Mouse (Mus musculus): ENCODE data around the gene Slc22a2. TPM values are rescaled to one million over a fixed set of nuclear protein-coding genes. Genes with fewer than 3 reads are reported as not detected.

The Slc22a2 gene
- polyA plus RNA-seq, 1 experiment from 2014 or later = 55.6 TPM

DNA sequence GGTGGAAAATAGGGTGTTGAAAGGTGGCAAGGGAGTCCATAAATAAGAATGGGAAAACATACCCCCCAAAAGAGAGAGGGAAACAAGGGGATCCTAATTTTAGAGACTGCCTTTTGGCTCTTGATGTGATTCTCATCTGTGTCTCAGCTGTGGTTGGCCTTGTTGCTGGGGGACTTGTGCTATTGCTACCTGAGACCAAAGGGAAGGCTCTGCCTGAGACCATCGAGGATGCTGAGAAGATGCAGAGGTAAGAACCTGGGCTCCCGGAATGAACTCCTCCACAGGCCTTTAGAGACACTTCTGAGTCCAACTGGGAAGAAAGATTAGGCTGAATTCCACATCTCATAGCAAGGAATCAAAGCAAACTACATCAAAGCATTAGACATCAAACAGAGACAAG, 35.7 kb downstream of the Slc22a2 start:
- DNase-seq (ENCODE audit: low spot score) (no peak), ATAC-seq (replicated peaks; ENCODE audit: low FRiP score, low read depth) (no peak)
- 83% methylated on average over 2 of the region's 2 CpGs for WGBS
- H3K27ac ChIP-seq = no peak overlapping the region
- H3K4me3 ChIP-seq (replicated peaks; ENCODE audit: low read depth, low read length) = no peak overlapping the region
- no peak overlapping the region for H3K9ac ChIP-seq (ENCODE audit: low read depth, low read length)
- no peaks in the 10 kb centered on the region for H3K4me1 ChIP-seq (replicated peaks; ENCODE audit: insufficient read depth, low read length)
- TF ChIP-seq CTCF (IDR thresholded peaks at IDR 0.05; ENCODE audit: low read depth) = no peak
- no peaks in the 10 kb centered on the region for H3K27me3 ChIP-seq (ENCODE audit: insufficient read depth, low read length)
- no peak overlapping the region for H3K4me2 ChIP-seq (ENCODE audit: low read length)
- no peaks in the 10 kb centered on the region for H3K9me3 ChIP-seq (replicated peaks; ENCODE audit: low read length)
- H3K36me3 ChIP-seq (ENCODE audit: insufficient read depth, low read length) = no peaks in the 10 kb centered on the region

- H3K4me2 ChIP-seq (ENCODE audit: low read length) = no peak overlapping the region
- no peaks in the 10 kb centered on the region for H3K36me3 ChIP-seq (ENCODE audit: insufficient read depth, low read length)
- no peaks in the 10 kb centered on the region for H3K9me3 ChIP-seq (replicated peaks; ENCODE audit: low read length)
- no peaks in the 10 kb centered on the region for H3K4me1 ChIP-seq (replicated peaks; ENCODE audit: insufficient read depth, low read length)
- TF ChIP-seq CTCF (IDR thresholded peaks at IDR 0.05; ENCODE audit: low read depth) = no peak
- ATAC-seq (replicated peaks; ENCODE audit: low FRiP score, low read depth) (no peak), DNase-seq (ENCODE audit: low spot score) (no peak)
- H3K27me3 ChIP-seq (ENCODE audit: insufficient read depth, low read length) = no peaks in the 10 kb centered on the region
- no peak overlapping the region for H3K4me3 ChIP-seq (replicated peaks; ENCODE audit: low read depth, low read length)
- H3K9ac ChIP-seq (ENCODE audit: low read depth, low read length) = no peak overlapping the region
- WGBS = 84% methylated on average over 4 of the region's 4 CpGs
- H3K27ac ChIP-seq = no peak overlapping the region
Measured at GRCm38 (mm10) chr17:12627983-12628382, 44.1 kb downstream of the Slc22a2 start.

GRCm38 (mm10) chr17:12630976-12631730, 47.2 kb downstream of the Slc22a2 start:
- 28% methylated on average over 6 of the region's 6 CpGs for WGBS

GRCm38 (mm10) chr17:12631771-12632600, 48.1 kb downstream of the Slc22a2 start:
- no peak overlapping the region for H3K4me3 ChIP-seq (replicated peaks; ENCODE audit: low read depth, low read length)
- H3K27ac ChIP-seq = 0 out of 2 replicates have a peak overlapping the region, but pooled peaks have one; percentile 25
- 0 out of 2 replicates have a peak, but pooled peaks cover 4% of the 10 kb centered on the region for H3K4me1 ChIP-seq (replicated peaks; ENCODE audit: insufficient read depth, low read length)
- no peak overlapping the region for H3K4me2 ChIP-seq (ENCODE audit: low read length)
- WGBS = 34% methylated on average over 7 of the region's 7 CpGs
- H3K27me3 ChIP-seq (ENCODE audit: insufficient read depth, low read length) = no peaks in the 10 kb centered on the region
- ATAC-seq (replicated peaks; ENCODE audit: low FRiP score, low read depth) (peak; percentile 82; the same call in 1 of the 2 replicates), DNase-seq (ENCODE audit: low spot score) (peak; percentile 87)
- H3K36me3 ChIP-seq (ENCODE audit: insufficient read depth, low read length) = no peaks in the 10 kb centered on the region
- H3K9me3 ChIP-seq (replicated peaks; ENCODE audit: low read length) = no peaks in the 10 kb centered on the region
- H3K9ac ChIP-seq (ENCODE audit: low read depth, low read length) = no peak overlapping the region
- no peak for TF ChIP-seq CTCF (IDR thresholded peaks at IDR 0.05; ENCODE audit: low read depth)

More at GRCm38 (mm10) chr17:12630976-12631730, 47.2 kb downstream of the Slc22a2 start:
- H3K4me3 ChIP-seq (replicated peaks; ENCODE audit: low read depth, low read length) = no peak overlapping the region
- H3K4me1 ChIP-seq (replicated peaks; ENCODE audit: insufficient read depth, low read length) = 0 out of 2 replicates have a peak, but pooled peaks cover 4% of the 10 kb centered on the region
- no peak for TF ChIP-seq CTCF (IDR thresholded peaks at IDR 0.05; ENCODE audit: low read depth)
- no peaks in the 10 kb centered on the region for H3K27me3 ChIP-seq (ENCODE audit: insufficient read depth, low read length)
- H3K9ac ChIP-seq (ENCODE audit: low read depth, low read length) = no peak overlapping the region
- H3K36me3 ChIP-seq (ENCODE audit: insufficient read depth, low read length) = no peaks in the 10 kb centered on the region
- ATAC-seq (replicated peaks; ENCODE audit: low FRiP score, low read depth) (no peak), DNase-seq (ENCODE audit: low spot score) (no peak)
- H3K27ac ChIP-seq = 0 out of 2 replicates have a peak overlapping the region, but pooled peaks have one; percentile 25
- no peaks in the 10 kb centered on the region for H3K9me3 ChIP-seq (replicated peaks; ENCODE audit: low read length)
- no peak overlapping the region for H3K4me2 ChIP-seq (ENCODE audit: low read length)

DNA sequence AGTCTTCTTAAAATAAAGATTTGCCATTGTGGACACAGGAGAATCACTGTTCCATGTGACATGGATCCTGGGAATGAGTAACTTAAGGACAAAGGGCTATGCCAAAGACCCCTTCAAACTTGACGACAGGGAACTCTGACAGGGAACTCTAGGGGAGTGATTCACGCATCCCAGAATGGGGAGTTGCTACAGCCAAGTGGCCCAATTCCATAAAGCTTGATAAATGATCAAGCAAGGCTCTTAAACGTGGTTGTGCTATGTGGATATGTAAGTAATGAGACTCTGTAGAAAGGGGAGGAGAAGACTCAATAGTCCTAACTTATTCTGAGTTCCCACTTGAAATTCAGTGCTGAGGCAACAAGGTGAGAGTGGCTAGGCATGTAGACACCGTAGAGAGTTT, 50.9 kb downstream of the Slc22a2 start:
- Histone ChIP-seq H3K4me1 (replicated peaks; ENCODE audit: insufficient read depth, low read length) (0 out of 2 replicates have a peak, but pooled peaks cover 4% of the 10 kb centered on the region), H3K9ac (ENCODE audit: low read depth, low read length) (no peak overlapping the region), H3K4me3 (replicated peaks; ENCODE audit: low read depth, low read length) (no peak overlapping the region), H3K4me2 (ENCODE audit: low read length) (no peak overlapping the region), H3K36me3 (ENCODE audit: insufficient read depth, low read length) (no peaks in the 10 kb centered on the region), H3K27ac (no peak overlapping the region), H3K27me3 (ENCODE audit: insufficient read depth, low read length) (no peaks in the 10 kb centered on the region), H3K9me3 (replicated peaks; ENCODE audit: low read length) (0 out of 2 replicates have a peak, but pooled peaks cover 3% of the 10 kb centered on the region)
- no peak for TF ChIP-seq CTCF (IDR thresholded peaks at IDR 0.05; ENCODE audit: low read depth)
- ATAC-seq (replicated peaks; ENCODE audit: low FRiP score, low read depth) = no peak
- 35% methylated on average over 4 of the region's 4 CpGs for WGBS
- DNase-seq (ENCODE audit: low spot score) = peak; percentile 45

GRCm38 (mm10) chr17:12639585-12639984, 55.7 kb downstream of the Slc22a2 start:
- 93% methylated on average over 3 of the region's 3 CpGs for whole genome bisulfite sequencing
- TF ChIP-seq CTCF (IDR thresholded peaks at IDR 0.05; ENCODE audit: low read depth) = 0 out of 2 replicates have a peak, but pooled peaks have one; percentile 21
- Histone ChIP-seq H3K27ac (no peak overlapping the region), H3K9me3 (replicated peaks; ENCODE audit: low read length) (0 out of 2 replicates have a peak, but pooled peaks cover 3% of the 10 kb centered on the region), H3K4me2 (ENCODE audit: low read length) (no peak overlapping the region), H3K9ac (ENCODE audit: low read depth, low read length) (no peak overlapping the region), H3K27me3 (ENCODE audit: insufficient read depth, low read length) (no peaks in the 10 kb centered on the region), H3K4me1 (replicated peaks; ENCODE audit: insufficient read depth, low read length) (0 out of 2 replicates have a peak, but pooled peaks cover 4% of the 10 kb centered on the region), H3K36me3 (ENCODE audit: insufficient read depth, low read length) (no peaks in the 10 kb centered on the region), H3K4me3 (replicated peaks; ENCODE audit: low read depth, low read length) (no peak overlapping the region)
- no peak for ATAC-seq (replicated peaks; ENCODE audit: low FRiP score, low read depth)
- DNase-seq (ENCODE audit: low spot score) = no peak
